ENCODE assay signal across 25 mouse cellular contexts in the genomic region with DNA sequence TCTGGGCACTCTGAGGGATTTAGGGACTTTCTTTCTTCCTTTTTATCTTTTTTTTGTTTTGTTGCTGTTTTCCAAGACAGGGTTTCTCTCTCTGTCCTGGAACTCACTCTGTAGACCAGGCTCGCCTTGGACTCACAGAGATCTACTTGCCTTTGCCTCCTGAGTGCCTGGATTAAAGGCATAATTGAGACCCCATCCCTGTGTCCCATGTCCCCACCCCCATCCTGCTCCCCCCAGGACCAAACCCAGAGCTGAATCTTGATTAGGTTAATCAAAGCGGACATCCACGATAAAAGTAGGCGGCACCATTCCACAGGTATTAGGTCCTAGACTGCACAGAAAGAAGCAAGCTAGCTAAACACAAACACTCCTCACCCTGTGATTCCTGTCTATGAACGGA. TPM values are rescaled to one million over a fixed set of nuclear protein-coding genes. Genes with fewer than 3 reads are reported as not detected.
DNase-seq lines count a peak whose midpoint lies in the region; ATAC-seq and TF ChIP-seq lines count a peak whose summit lies in the region.
"Had no signal": no experiment of that assay in that cellular context is flagged by ENCODE, and none has a peak within 500 bp of the region (broad histone marks: within the 10 kb centered on the region; RNA-seq: fewer than 3 reads in every experiment).

No protein-coding gene starts in this region.

- H3K9me3 ChIP-seq in midbrain, embryonic 11.5 days (ENCODE audit: control insufficient read depth, low read length) = no peaks in the 10 kb centered on the region
- H3K9me3 ChIP-seq in midbrain, embryonic 13.5 days = no peaks in the 10 kb centered on the region
- H3K9me3 ChIP-seq in E14TG2a.4 (ENCODE audit: low read length) = no peaks in the 10 kb centered on the region
- H3K9me3 ChIP-seq: embryonic facial prominence, embryonic 13.5 days; embryonic facial prominence, embryonic 15.5 days; forebrain, embryonic 10.5 days; forebrain, embryonic 12.5 days had no signal

- H3K27ac ChIP-seq in midbrain, embryonic 11.5 days (ENCODE audit: low read depth, low read length) = no peak overlapping the region
- no peak overlapping the region for H3K27ac ChIP-seq in midbrain, embryonic 13.5 days
- H3K27ac ChIP-seq: embryonic facial prominence, embryonic 13.5 days; embryonic facial prominence, embryonic 15.5 days; forebrain, embryonic 10.5 days; forebrain, embryonic 12.5 days had no signal

- H3K4me1 ChIP-seq in midbrain, embryonic 11.5 days (ENCODE audit: control insufficient read depth, insufficient read depth, low read length) = peaks cover 12% of the 10 kb centered on the region; the same call in 1 of the 2 replicates
- H3K4me1 ChIP-seq in midbrain, embryonic 13.5 days (replicated peaks) = peaks cover 13% of the 10 kb centered on the region
- peaks cover 100% of the 10 kb centered on the region for H3K4me1 ChIP-seq in E14TG2a.4 (replicated peaks; ENCODE audit: low read depth, low read length)

- H3K36me3 ChIP-seq in midbrain, embryonic 11.5 days (ENCODE audit: control insufficient read depth, insufficient read depth, low read length) = peaks cover 6% of the 10 kb centered on the region; the same call in 1 of the 2 replicates
- H3K36me3 ChIP-seq in midbrain, embryonic 13.5 days = peaks cover 28% of the 10 kb centered on the region
- H3K36me3 ChIP-seq in E14TG2a.4 (ENCODE audit: insufficient read depth, low read length) = peaks cover 71% of the 10 kb centered on the region

- no peak overlapping the region for H3K9ac ChIP-seq in midbrain, embryonic 11.5 days (ENCODE audit: low read length)
- no peak overlapping the region for H3K9ac ChIP-seq in midbrain, embryonic 13.5 days (replicated peaks)
- H3K9ac ChIP-seq: embryonic facial prominence, embryonic 13.5 days; embryonic facial prominence, embryonic 15.5 days; forebrain, embryonic 12.5 days had no signal

- no peak overlapping the region for H3K4me2 ChIP-seq in midbrain, embryonic 11.5 days
- H3K4me2 ChIP-seq in midbrain, embryonic 13.5 days (replicated peaks) = no peak overlapping the region
- H3K4me2 ChIP-seq: embryonic facial prominence, embryonic 13.5 days; embryonic facial prominence, embryonic 15.5 days; forebrain, embryonic 12.5 days had no signal

- no peak overlapping the region for H3K4me3 ChIP-seq in midbrain, embryonic 11.5 days (ENCODE audit: low read depth, low read length)
- H3K4me3 ChIP-seq in midbrain, embryonic 13.5 days (replicated peaks) = no peak overlapping the region
- H3K4me3 ChIP-seq in E14TG2a.4 (replicated peaks; ENCODE audit: low read length) = peak overlapping the region; percentile 77
- H3K4me3 ChIP-seq: embryonic facial prominence, embryonic 13.5 days; embryonic facial prominence, embryonic 15.5 days; erythroblast, embryonic 14.5 days; forebrain, embryonic 10.5 days; forebrain, embryonic 12.5 days had no signal

- H3K27me3 ChIP-seq in midbrain, embryonic 11.5 days (ENCODE audit: control insufficient read depth, insufficient read depth, low read length) = no peaks in the 10 kb centered on the region
- H3K27me3 ChIP-seq in midbrain, embryonic 13.5 days = no peaks in the 10 kb centered on the region
- no peaks in the 10 kb centered on the region for H3K27me3 ChIP-seq in E14TG2a.4 (ENCODE audit: insufficient read depth, low read length)
- H3K27me3 ChIP-seq: CH12.LX; embryonic facial prominence, embryonic 13.5 days; embryonic facial prominence, embryonic 15.5 days; forebrain, embryonic 12.5 days; Patski had no signal

- TF ChIP-seq CTCF in E14TG2a.4 (conservative IDR thresholded peaks at IDR 0.05; ENCODE audit: low read length) = no peak

- 86% methylated on average over 5 of the region's 5 CpGs for WGBS in midbrain, embryonic 11.5 days
- WGBS in midbrain, embryonic 13.5 days = 89% methylated on average over 5 of the region's 5 CpGs

- no peak for ATAC-seq in midbrain, embryonic 11.5 days (ENCODE audit: low FRiP score)
- ATAC-seq in midbrain, embryonic 13.5 days = no peak
- no peak for ATAC-seq in activated CD4-positive, CD25-positive, alpha-beta regulatory T cell, adult 4 months
- ATAC-seq: CD4-positive, CD25-positive, alpha-beta regulatory T cell, adult 4 months; forebrain, embryonic 14.5 days; forebrain, embryonic 16.5 days; Patski had no signal

- DNase-seq in cerebellum, adult 11-12 months = peak; percentile 1
- no peak for DNase-seq in cerebellum, adult 11 months
- peak; percentile 47 for DNase-seq in midbrain, embryonic 11.5 days (ENCODE audit: low spot score, missing footprints)
- DNase-seq: adrenal gland, postnatal 10 days; adrenal gland, postnatal 25 days; B cell, adult 2 months; cerebellum, adult 18-20 months; cerebellum, adult 8-10 months; cerebellum, adult 9-11 months; cerebellum, postnatal 14 days; cerebellum, postnatal 36 days; embryo, embryonic 11 days had no signal

RNA-seq across cellular contexts. Expression of a gene that starts 19.2 kb away (rescaled TPM):
- polyA plus RNA-seq in midbrain, embryonic 11.5 days (2014; fragmentation: Nextera tagmentation; extraction: Ambion mirVana) = 1.1 and 1.5 TPM in 2 replicates
- polyA plus RNA-seq in midbrain, embryonic 13.5 days (2015; fragmentation: Nextera tagmentation; extraction: Ambion mirVana) = 1.6 and 2.2 TPM in 2 replicates
- polyA plus RNA-seq in activated CD4-positive, CD25-positive, alpha-beta regulatory T cell, adult 4 months (2017; shearing (Covaris generic)) = 10 to 100 TPM; 15.6 to 23.1 TPM
- polyA plus RNA-seq: Patski had no signal

RNA-seq across cellular contexts. Expression of a gene that starts 21.7 kb away (rescaled TPM):
- polyA plus RNA-seq in midbrain, embryonic 11.5 days (2014; fragmentation: Nextera tagmentation; extraction: Ambion mirVana) = 277 and 302 TPM in 2 replicates
- polyA plus RNA-seq in midbrain, embryonic 13.5 days (2015; fragmentation: Nextera tagmentation; extraction: Ambion mirVana) = 156 and 162 TPM in 2 replicates
- polyA plus RNA-seq in activated CD4-positive, CD25-positive, alpha-beta regulatory T cell, adult 4 months (2017; shearing (Covaris generic)) = 100 to 1,000 TPM; 117 to 142 TPM

RNA-seq across cellular contexts. Expression of a gene that starts 28.7 kb away (rescaled TPM):
- 57.5 and 59.7 TPM in 2 replicates for polyA plus RNA-seq in midbrain, embryonic 11.5 days (2014; fragmentation: Nextera tagmentation; extraction: Ambion mirVana)
- polyA plus RNA-seq in midbrain, embryonic 13.5 days (2015; fragmentation: Nextera tagmentation; extraction: Ambion mirVana) = 137 and 160 TPM in 2 replicates
- polyA plus RNA-seq in activated CD4-positive, CD25-positive, alpha-beta regulatory T cell, adult 4 months (2017; shearing (Covaris generic)) = 10 to 100 TPM; 51.2 to 51.6 TPM
